Mouse (Mus musculus) liver, embryonic 13.5 days (tissue): ENCODE measurements around the gene Notch1. TPM values are rescaled to one million over a fixed set of nuclear protein-coding genes. Genes with fewer than 3 reads are reported as not detected.
A peak's percentile ranks its signal among the peaks of the same experiment; 100 is the strongest.

Experiments used
- ATAC-seq: fragments of 200-750 bp; cut with Nextera tagmentation; 2 replicates; pipeline ENCODE4 v1.8.0; 2017; ENCODE audit warnings: low read depth, mild to moderate bottlenecking, moderate number of reproducible peaks, moderate library complexity
- DNase-seq: peaks from one replicate; pipeline ENCODE4 v3.0.0; 2022
- H3K27ac ChIP-seq: fragments of 300-500 bp; sonication (generic); 2 replicates; pipeline ENCODE4 v1.5.1; 2015; ENCODE audit warnings: moderate library complexity, mild to moderate bottlenecking, inconsistent platforms
- H3K27me3 ChIP-seq: fragments of 300-500 bp; sonication (generic); 2 replicates; pipeline ENCODE4 v1.6.1; 2015; ENCODE audit warnings: mild to moderate bottlenecking, inconsistent platforms
- H3K36me3 ChIP-seq: fragments of 300-500 bp; sonication (generic); 2 replicates; pipeline ENCODE4 v1.6.1; 2015; ENCODE audit warnings: mild to moderate bottlenecking, inconsistent platforms
- H3K4me1 ChIP-seq: fragments of 300-500 bp; sonication (generic); replicated peaks from 2 replicates; pipeline ENCODE4 v1.6.1; 2015; ENCODE audit warnings: inconsistent platforms
- H3K4me2 ChIP-seq: fragments of 300-500 bp; sonication (generic); 2 replicates; pipeline ENCODE4 v1.6.1; 2015; ENCODE audit warnings: inconsistent platforms, mild to moderate bottlenecking, moderate library complexity
- H3K4me3 ChIP-seq: fragments of 300-500 bp; sonication (generic); replicated peaks from 2 replicates; pipeline ENCODE4 v1.5.1; 2015; ENCODE audit warnings: mild to moderate bottlenecking, inconsistent platforms
- H3K9ac ChIP-seq: fragments of 300-500 bp; sonication (generic); 2 replicates; pipeline ENCODE4 v1.6.1; 2015; ENCODE audit warnings: mild to moderate bottlenecking, inconsistent platforms
- H3K9me3 ChIP-seq: fragments of 300-500 bp; sonication (generic); replicated peaks from 2 replicates; pipeline ENCODE4 v1.6.1; 2016; ENCODE audit warnings: inconsistent platforms
- WGBS: fragments of 180-500 bp; shearing (Covaris S2); methylation state at CpG from one replicate; pipeline ENCODE4 v1.1.7; 2015; ENCODE audit not compliant: insufficient replicate concordance; 5-methylcytosine and 5-hydroxymethylcytosine counted together
- polyA plus RNA-seq: library from polyadenylated mRNA; unstranded; fragments of >200 nt; fragmentation: Nextera tagmentation; extraction: Ambion mirVana; gene quantifications from 2 replicates; pipeline ENCODE4 v1.2.1, GENCODE M21; 2015

The Notch1 gene
- polyA plus RNA-seq, 1 experiment from 2014 or later: 1.5 TPM

DNA sequence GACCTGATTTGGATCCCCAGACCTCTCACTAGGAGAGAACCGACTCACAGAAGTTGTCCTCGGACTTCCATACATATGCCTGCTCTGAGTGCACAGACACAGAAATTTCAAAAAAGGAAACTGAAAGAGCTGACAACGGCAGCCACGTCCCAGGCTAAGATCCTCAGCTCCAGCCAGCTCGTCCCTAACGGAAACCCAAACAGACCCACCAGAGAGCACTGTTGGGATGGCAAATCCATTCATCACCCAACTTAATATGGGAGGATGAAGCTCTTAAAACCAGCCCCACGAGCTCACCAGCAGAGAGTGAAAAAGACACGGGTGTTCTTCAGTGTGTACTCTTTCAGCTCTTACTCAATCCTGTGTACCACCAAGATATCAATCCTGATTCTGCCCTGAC is 17.8 kb downstream of the Notch1 start:
- H3K27ac ChIP-seq: peak overlapping the region; percentile 18; the same call in 1 of the 2 replicates
- no peak overlapping the region for H3K4me3 ChIP-seq
- no peak for DNase-seq
- ATAC-seq: no peak
- no peaks in the 10 kb centered on the region for H3K9me3 ChIP-seq
- no peaks in the 10 kb centered on the region for H3K36me3 ChIP-seq
- H3K4me1 ChIP-seq: peaks cover 80% of the 10 kb centered on the region
- no peak overlapping the region for H3K9ac ChIP-seq
- 50% methylated on average over 8 of the region's 8 CpGs for WGBS
- 0 out of 2 replicates have a peak overlapping the region, but pooled peaks have one; percentile 23 for H3K4me2 ChIP-seq
- peaks cover 46% of the 10 kb centered on the region for H3K27me3 ChIP-seq

DNA sequence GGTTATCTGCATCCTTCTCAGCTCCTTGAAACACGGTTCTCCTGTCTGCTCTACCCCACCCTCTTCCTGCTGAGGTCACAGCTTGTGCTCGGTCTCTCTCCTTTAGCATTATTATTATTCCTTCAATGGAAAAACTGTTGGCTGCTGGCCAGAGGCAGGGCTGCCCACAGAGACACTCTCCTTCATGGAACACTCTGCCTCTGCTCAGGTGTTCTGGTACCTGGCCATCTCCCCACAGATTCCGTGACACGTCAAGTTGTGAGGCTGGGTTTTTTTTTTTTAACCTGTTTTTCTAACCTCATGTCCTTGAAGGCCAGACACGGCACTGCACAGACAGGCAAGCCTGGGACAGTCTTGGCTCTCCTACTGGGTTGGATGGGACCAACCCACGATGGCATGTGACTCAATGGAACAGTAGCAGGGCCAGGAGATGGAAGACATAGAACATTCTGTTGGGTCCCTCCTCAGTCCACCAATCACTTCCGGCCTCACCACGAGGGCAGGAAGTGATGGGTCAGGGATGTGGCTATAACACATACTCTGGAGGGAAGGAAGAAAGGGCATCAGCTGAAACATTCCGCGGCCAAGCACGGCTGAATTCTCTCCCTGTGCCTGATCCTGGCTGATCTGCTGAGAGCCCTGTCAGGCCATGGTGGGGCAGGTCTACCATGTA is 18.5 kb downstream of the Notch1 start:
- Histone ChIP-seq H3K4me2 (0 out of 2 replicates have a peak overlapping the region, but pooled peaks have one; percentile 23), H3K9me3 (no peaks in the 10 kb centered on the region), H3K36me3 (no peaks in the 10 kb centered on the region), H3K27me3 (peaks cover 39% of the 10 kb centered on the region), H3K27ac (peak overlapping the region; percentile 18; the same call in 1 of the 2 replicates), H3K4me1 (peaks cover 81% of the 10 kb centered on the region), H3K9ac (no peak overlapping the region), H3K4me3 (no peak overlapping the region)
- no peak for DNase-seq
- ATAC-seq: no peak
- WGBS: 34% methylated on average over 11 of the region's 11 CpGs

DNA sequence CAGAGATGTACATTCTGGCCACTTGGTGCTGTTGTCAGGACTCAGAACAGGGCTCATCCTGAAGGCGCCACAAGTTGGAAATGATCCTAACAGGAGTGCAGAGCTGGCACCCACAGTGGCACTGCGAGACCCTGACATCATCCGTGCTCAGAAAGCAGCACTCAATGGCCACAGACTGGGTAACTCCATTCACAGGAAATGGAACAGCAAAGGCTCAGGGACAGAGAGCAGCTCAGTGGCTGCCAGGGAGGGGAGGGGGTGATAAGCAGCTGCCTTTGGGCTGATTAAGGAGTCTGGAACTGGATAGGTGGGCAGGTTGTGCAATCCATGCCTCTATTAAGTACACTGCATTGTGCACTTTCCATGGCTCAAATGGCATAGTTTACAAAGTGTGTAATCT is 20.0 kb downstream of the Notch1 start:
- no peak for DNase-seq
- Histone ChIP-seq H3K4me1 (peaks cover 81% of the 10 kb centered on the region), H3K27me3 (peaks cover 23% of the 10 kb centered on the region), H3K4me2 (no peak overlapping the region), H3K9me3 (no peaks in the 10 kb centered on the region), H3K9ac (no peak overlapping the region), H3K36me3 (no peaks in the 10 kb centered on the region), H3K4me3 (no peak overlapping the region), H3K27ac (no peak overlapping the region)
- 54% methylated on average over 3 of the region's 3 CpGs for WGBS
- no peak; the same call in 1 of the 2 replicates for ATAC-seq

DNA sequence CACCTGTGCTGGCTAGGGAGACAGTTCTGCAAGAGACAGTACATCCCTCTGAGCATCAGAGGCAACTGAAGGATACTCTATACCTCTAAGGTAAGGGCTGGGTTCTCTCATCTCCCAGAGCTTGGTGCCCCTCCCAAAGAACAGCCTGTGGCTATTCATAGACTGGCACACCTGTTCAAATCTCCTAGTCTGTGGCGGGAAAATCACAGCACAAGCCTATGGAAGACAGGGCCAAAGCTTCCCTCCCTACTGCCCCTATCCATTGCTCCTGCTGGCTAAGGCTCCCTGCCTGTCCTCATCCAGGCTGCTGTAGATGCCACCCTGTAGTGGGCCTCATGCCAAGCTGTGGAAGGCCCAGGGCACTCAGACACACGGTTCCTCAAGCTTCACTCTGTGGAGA is 20.8 kb downstream of the Notch1 start:
- H3K9ac ChIP-seq: no peak overlapping the region
- no peak overlapping the region for H3K4me2 ChIP-seq
- peaks cover 85% of the 10 kb centered on the region for H3K4me1 ChIP-seq
- H3K9me3 ChIP-seq: no peaks in the 10 kb centered on the region
- H3K36me3 ChIP-seq: no peaks in the 10 kb centered on the region
- ATAC-seq (no peak), DNase-seq (no peak)
- H3K27ac ChIP-seq: no peak overlapping the region
- 62% methylated on average over 2 of the region's 2 CpGs for WGBS
- H3K27me3 ChIP-seq: peaks cover 16% of the 10 kb centered on the region
- H3K4me3 ChIP-seq: no peak overlapping the region

DNA sequence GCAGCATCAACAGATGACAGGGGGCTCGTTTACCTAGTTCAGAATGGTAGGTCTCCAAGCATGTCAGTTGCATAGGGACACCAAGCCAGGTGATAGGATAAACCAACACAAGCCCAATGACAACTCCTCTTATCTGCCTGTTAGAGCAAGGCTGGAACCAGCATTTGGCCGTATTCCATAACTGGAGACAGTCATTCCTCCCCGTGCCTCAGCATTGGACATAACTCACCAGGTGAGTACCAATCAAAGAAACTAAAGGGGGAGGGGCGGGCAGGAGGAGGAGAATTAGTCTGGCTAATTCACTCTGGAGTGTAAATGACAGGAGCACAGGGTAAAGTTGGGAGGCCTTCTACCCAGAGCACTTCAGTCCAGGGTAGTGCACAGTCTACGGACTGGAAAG is 21.5 kb downstream of the Notch1 start:
- Histone ChIP-seq H3K9me3 (no peaks in the 10 kb centered on the region), H3K27me3 (peaks cover 8% of the 10 kb centered on the region), H3K27ac (no peak overlapping the region), H3K36me3 (no peaks in the 10 kb centered on the region), H3K9ac (no peak overlapping the region), H3K4me2 (no peak overlapping the region), H3K4me3 (no peak overlapping the region), H3K4me1 (peaks cover 83% of the 10 kb centered on the region)
- DNase-seq (no peak), ATAC-seq (no peak)
- 46% methylated on average over 5 of the region's 5 CpGs for WGBS

DNA sequence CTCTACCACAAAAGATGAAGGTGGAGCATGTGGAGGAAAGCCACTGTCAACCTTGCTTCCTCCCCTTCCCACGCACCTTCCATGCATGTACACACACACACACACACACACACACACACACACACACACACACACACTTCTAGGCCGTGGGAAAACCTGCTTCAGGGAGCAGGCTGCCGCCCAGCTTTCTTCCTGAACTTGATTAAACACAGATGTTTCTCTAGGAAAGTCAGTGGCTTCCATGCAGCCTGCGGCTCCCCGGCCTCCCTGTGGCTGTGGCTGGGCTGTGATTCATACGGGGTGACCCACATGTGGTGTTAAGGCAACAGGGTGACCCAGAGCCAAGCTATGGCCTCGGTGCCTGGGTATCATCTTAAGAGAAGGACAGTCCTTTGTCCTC is 22.1 kb downstream of the Notch1 start:
- ATAC-seq (no peak), DNase-seq (no peak)
- 47% methylated on average over 7 of the region's 7 CpGs for WGBS
- no peaks in the 10 kb centered on the region for H3K9me3 ChIP-seq
- no peaks in the 10 kb centered on the region for H3K36me3 ChIP-seq
- H3K9ac ChIP-seq: no peak overlapping the region
- no peak overlapping the region; the same call in 1 of the 2 replicates for H3K27ac ChIP-seq
- H3K4me1 ChIP-seq: peaks cover 84% of the 10 kb centered on the region
- no peak overlapping the region for H3K4me3 ChIP-seq
- peaks cover 4% of the 10 kb centered on the region; the same call in 1 of the 2 replicates for H3K27me3 ChIP-seq
- H3K4me2 ChIP-seq: no peak overlapping the region

DNA sequence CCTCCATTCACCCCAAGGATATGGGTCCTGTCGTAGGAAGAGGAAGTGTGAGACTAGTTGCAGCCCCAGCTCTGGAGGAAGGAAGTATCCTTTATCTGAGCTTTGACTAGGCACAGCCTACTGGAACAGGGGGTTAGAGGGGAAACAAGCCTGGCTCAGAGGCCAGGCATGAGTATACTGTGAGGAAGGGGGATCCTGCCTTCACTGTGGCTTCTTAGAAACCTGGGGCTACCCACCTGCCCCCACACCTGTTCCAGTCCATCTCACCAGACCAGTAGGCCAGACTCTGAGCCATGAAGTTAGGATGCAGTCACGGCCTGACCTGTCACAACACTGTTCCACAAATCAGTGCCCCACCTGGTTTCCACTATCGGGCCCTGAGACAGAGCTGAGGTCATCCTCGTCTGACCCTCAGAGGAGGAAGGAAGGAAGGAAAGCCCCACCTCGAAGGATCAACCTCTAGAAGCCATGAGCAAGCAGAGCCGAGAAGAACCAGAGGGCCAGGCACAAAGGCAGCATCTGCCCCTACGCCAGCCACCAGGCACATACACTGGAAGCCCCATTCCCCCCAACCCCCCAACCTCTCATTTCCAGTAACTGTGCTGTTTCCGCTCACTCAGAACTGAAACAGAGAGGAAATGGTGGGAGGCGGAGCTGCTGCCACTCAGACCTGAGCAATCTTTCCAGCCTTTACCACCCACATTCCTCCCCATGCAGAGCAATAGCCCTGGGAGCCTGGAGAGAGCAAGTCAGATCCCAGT is 23.3 kb downstream of the Notch1 start:
- no peak overlapping the region for H3K4me3 ChIP-seq
- H3K4me2 ChIP-seq: peak overlapping the region; percentile 14; the same call in 1 of the 2 replicates
- H3K9ac ChIP-seq: no peak overlapping the region
- H3K4me1 ChIP-seq: peaks cover 86% of the 10 kb centered on the region
- no peak for DNase-seq
- peak overlapping the region; percentile 61 for H3K27ac ChIP-seq
- no peaks in the 10 kb centered on the region for H3K9me3 ChIP-seq
- H3K27me3 ChIP-seq: peaks cover 1% of the 10 kb centered on the region; the same call in 1 of the 2 replicates
- H3K36me3 ChIP-seq: no peaks in the 10 kb centered on the region
- 20% methylated on average over 9 of the region's 9 CpGs for WGBS
- 0 out of 2 replicates have a peak, but pooled peaks have one; percentile 37 for ATAC-seq

DNA sequence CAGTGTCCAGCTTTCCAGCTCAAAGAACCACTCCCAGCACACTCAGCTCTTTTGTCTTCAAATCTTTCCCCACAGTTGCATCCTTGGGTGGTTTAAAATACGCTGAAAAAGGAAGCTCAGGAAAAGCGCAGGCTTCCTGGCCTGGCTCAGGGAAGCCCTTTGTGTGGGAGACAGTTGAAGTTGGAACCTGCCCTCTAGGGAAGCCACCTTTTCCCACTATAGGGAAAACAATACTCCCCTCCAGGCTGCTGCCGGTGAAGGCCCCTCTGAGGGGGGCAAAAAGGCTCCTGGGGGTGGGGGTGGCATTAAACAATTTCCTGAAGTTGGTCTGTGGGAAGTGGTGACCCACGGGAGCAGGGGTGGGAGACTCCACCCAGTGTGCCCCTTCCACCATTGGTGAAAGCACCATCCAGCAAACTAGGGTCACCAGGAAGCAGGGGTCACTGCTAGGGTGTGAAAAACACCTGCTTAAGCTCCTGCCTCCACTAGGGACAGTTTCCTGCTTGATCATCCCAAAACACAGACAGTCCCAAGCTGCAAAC is 25.6 kb downstream of the Notch1 start:
- DNase-seq (no peak), ATAC-seq (no peak)
- Histone ChIP-seq H3K27me3 (no peaks in the 10 kb centered on the region; the same call in 1 of the 2 replicates), H3K27ac (no peak overlapping the region), H3K4me2 (no peak overlapping the region), H3K36me3 (no peaks in the 10 kb centered on the region), H3K4me3 (no peak overlapping the region), H3K9ac (0 out of 2 replicates have a peak overlapping the region, but pooled peaks have one; percentile 0), H3K4me1 (peaks cover 88% of the 10 kb centered on the region), H3K9me3 (no peaks in the 10 kb centered on the region)
- 36% methylated on average over 4 of the region's 4 CpGs for WGBS

DNA sequence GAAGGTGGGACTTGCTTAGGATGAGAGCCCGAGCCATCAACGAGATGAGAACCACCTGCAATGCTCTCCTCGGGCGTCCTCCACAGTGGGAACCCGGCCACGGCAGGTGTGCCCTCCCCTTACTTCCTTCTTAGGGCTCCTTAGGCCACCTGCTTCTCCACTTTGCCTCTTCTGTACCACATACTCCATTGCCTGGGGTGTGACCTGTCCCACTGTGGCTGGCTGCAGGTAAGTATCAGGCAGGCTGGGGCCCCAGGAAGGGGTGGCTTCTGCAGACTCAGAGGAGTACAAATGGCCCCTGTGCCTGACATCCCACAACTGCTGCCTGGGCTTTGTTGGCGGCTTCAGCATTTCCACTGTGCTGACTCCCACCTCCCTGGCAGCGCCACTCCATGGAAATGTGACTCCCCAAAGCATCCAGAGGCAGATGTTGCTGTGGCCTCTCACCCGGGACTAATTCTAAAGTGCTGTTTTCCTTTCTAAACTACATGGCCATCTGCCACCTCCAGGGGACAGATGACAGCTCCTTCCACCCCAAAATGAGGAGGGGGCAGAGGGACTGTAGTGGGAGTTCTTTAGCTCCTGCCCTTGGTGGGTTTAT is 27.8 kb downstream of the Notch1 start:
- Histone ChIP-seq H3K4me1 (peaks cover 89% of the 10 kb centered on the region), H3K27me3 (no peaks in the 10 kb centered on the region), H3K9ac (no peak overlapping the region), H3K4me2 (no peak overlapping the region), H3K4me3 (no peak overlapping the region), H3K27ac (no peak overlapping the region), H3K36me3 (no peaks in the 10 kb centered on the region), H3K9me3 (no peaks in the 10 kb centered on the region)
- WGBS: 52% methylated on average over 9 of the region's 9 CpGs
- DNase-seq (no peak), ATAC-seq (no peak)

DNA sequence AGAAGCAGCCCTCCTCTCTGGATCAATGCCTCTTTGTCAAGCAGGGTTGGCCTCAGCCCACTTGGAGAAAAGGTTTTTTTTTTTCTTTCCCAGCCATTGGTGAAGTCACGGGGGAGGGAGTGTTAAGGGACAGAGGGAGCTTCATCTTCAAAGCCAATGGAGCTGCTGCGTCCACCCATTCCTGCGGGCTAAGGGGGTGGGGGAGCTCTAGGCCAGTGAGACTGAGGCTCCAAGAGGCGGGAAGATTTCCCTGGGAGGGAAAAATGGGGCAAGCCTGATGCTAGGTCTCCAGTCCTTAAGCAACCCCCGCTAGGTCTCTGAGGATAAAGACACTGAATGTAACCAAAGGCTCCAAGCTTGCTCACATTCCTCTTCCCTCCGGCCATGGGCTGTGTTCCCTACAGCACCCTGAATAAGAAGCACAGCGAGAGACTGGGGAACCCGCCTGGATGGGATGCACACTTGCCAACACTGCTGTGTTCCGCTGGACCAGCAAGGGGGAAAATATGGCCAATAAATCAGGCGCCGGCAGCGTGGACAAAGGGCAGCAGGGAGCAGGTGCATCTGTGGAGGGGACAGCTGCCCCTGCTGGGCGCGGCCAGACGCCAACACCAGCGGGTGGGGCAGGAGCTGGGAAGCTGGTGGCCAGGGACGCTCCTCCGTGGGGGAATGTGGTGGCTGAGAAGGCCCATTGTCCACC is 29.0 kb downstream of the Notch1 start:
- no peak overlapping the region for H3K27ac ChIP-seq
- ATAC-seq: no peak

More for the DNA sequence above, 29.0 kb downstream of the Notch1 start:
- Histone ChIP-seq H3K4me2 (no peak overlapping the region), H3K9ac (no peak overlapping the region), H3K4me1 (peaks cover 89% of the 10 kb centered on the region), H3K4me3 (no peak overlapping the region), H3K9me3 (no peaks in the 10 kb centered on the region), H3K27me3 (no peaks in the 10 kb centered on the region), H3K36me3 (no peaks in the 10 kb centered on the region)
- no peak for DNase-seq
- WGBS: 54% methylated on average over 18 of the region's 18 CpGs
